Mouse (Mus musculus): ENCODE results near the gene Bzw1.
"Not testable (repeated sequence)": the region's sequence is repeated elsewhere in the genome, so short reads cannot be mapped to it uniquely, and the experiment has no call there.

Bzw1 gene

GRCm38 (mm10) chr1:58392652-58393283, at the start of gene Bzw1:
Bzw1 (plus strand) TSS chr1:58392898.
- DNase-seq, result peak; percentile 97

- DNase-seq, result no peak
Measured at GRCm38 (mm10) chr1:58343861-58344260, 48.8 kb upstream of the Bzw1 start.

GRCm38 (mm10) chr1:58344570-58344969, 48.1 kb upstream of the Bzw1 start:
- DNase-seq, result no peak

GRCm38 (mm10) chr1:58346159-58346558, 46.5 kb upstream of the Bzw1 start:
- no peak for DNase-seq

- DNase-seq, result no peak
Measured at GRCm38 (mm10) chr1:58348712-58349111, 44.0 kb upstream of the Bzw1 start.

- DNase-seq, result no peak
Measured at GRCm38 (mm10) chr1:58353238-58353893, 39.3 kb upstream of the Bzw1 start.

GRCm38 (mm10) chr1:58358958-58359901, 33.5 kb upstream of the Bzw1 start:
- DNase-seq, result no peak

GRCm38 (mm10) chr1:58362296-58362695, 30.4 kb upstream of the Bzw1 start:
- DNase-seq, result no peak

GRCm38 (mm10) chr1:58364551-58364950, 28.1 kb upstream of the Bzw1 start:
- DNase-seq, result no peak

- DNase-seq, result no peak
Measured at GRCm38 (mm10) chr1:58365829-58366228, 26.9 kb upstream of the Bzw1 start.

GRCm38 (mm10) chr1:58366737-58367471, 25.8 kb upstream of the Bzw1 start:
- DNase-seq, result no peak

GRCm38 (mm10) chr1:58369716-58370115, 23.0 kb upstream of the Bzw1 start:
- DNase-seq, result no peak

GRCm38 (mm10) chr1:58374266-58374665, 18.4 kb upstream of the Bzw1 start:
- DNase-seq, result not testable (repeated sequence)

GRCm38 (mm10) chr1:58375574-58376147, 17.0 kb upstream of the Bzw1 start:
- no peak for DNase-seq

GRCm38 (mm10) chr1:58382586-58383281, 10.0 kb upstream of the Bzw1 start:
- no peak for DNase-seq

GRCm38 (mm10) chr1:58391421-58392267, 1.1 kb upstream of the Bzw1 start:
- no peak for DNase-seq

- DNase-seq, result no peak
Measured at GRCm38 (mm10) chr1:58392268-58392651, 438 bp upstream of the Bzw1 start.

GRCm38 (mm10) chr1:58393284-58394195, 842 bp downstream of the Bzw1 start:
- DNase-seq, result peak; percentile 62

- no peak for DNase-seq
Measured at GRCm38 (mm10) chr1:58395341-58395740, 2.6 kb downstream of the Bzw1 start.

- DNase-seq, result no peak
Measured at GRCm38 (mm10) chr1:58396179-58396578, 3.5 kb downstream of the Bzw1 start.

All from thymus, postnatal 14 days (tissue).